Mouse (Mus musculus): ENCODE data around the gene Sesn2.
"Not testable (repeated sequence)": the region's sequence is repeated elsewhere in the genome, so short reads cannot be mapped to it uniquely, and the experiment has no call there.

Sesn2 gene

GRCm38 (mm10) chr4:132513395-132514273, 3.3 kb upstream of the Sesn2 start:
- no peak for DNase-seq

- no peak for DNase-seq
Observed at GRCm38 (mm10) chr4:132512080-132512479, 1.8 kb upstream of the Sesn2 start.

GRCm38 (mm10) chr4:132509621-132510296, 542 bp downstream of the Sesn2 start:
- peak; percentile 83 for DNase-seq

- peak; percentile 32 for DNase-seq
Observed at GRCm38 (mm10) chr4:132507210-132507609, 3.1 kb downstream of the Sesn2 start.

GRCm38 (mm10) chr4:132506250-132506649, 4.1 kb downstream of the Sesn2 start:
- no peak for DNase-seq

GRCm38 (mm10) chr4:132505800-132506199, 4.5 kb downstream of the Sesn2 start:
- no peak for DNase-seq

GRCm38 (mm10) chr4:132505034-132505738, 5.1 kb downstream of the Sesn2 start:
- DNase-seq: no peak

GRCm38 (mm10) chr4:132503344-132503743, 7.0 kb downstream of the Sesn2 start:
- no peak for DNase-seq

GRCm38 (mm10) chr4:132501639-132502038, 8.7 kb downstream of the Sesn2 start:
- DNase-seq: no peak

- no peak for DNase-seq
Observed at GRCm38 (mm10) chr4:132494271-132494918, 15.9 kb downstream of the Sesn2 start.

GRCm38 (mm10) chr4:132492178-132493060, 17.9 kb downstream of the Sesn2 start:
- no peak for DNase-seq

GRCm38 (mm10) chr4:132491748-132492147, 18.6 kb downstream of the Sesn2 start:
- peak; percentile 48 for DNase-seq

GRCm38 (mm10) chr4:132491057-132491456, 19.2 kb downstream of the Sesn2 start:
- no peak for DNase-seq

- DNase-seq: no peak
Observed at GRCm38 (mm10) chr4:132490273-132491010, 19.9 kb downstream of the Sesn2 start.

- no peak for DNase-seq
Observed at GRCm38 (mm10) chr4:132488976-132489375, 21.3 kb downstream of the Sesn2 start.

- no peak for DNase-seq
Observed at GRCm38 (mm10) chr4:132488521-132488920, 21.8 kb downstream of the Sesn2 start.

GRCm38 (mm10) chr4:132484820-132485219, 25.5 kb downstream of the Sesn2 start:
- no peak for DNase-seq

GRCm38 (mm10) chr4:132484231-132484630, 26.1 kb downstream of the Sesn2 start:
- DNase-seq: no peak

- no peak for DNase-seq
Observed at GRCm38 (mm10) chr4:132482956-132483608, 27.2 kb downstream of the Sesn2 start.

GRCm38 (mm10) chr4:132482104-132482503, 28.2 kb downstream of the Sesn2 start:
- not testable (repeated sequence) for DNase-seq

- no peak for DNase-seq
Observed at GRCm38 (mm10) chr4:132477833-132478232, 32.5 kb downstream of the Sesn2 start.
